In genomic region chr6:48466715-48467114, GRCm38 (mm10) we compare ENCODE assay signal across 17 mouse cellular contexts. TPM values are rescaled to one million over a fixed set of nuclear protein-coding genes. Genes with fewer than 3 reads are reported as not detected.
DNase-seq lines count a peak whose midpoint lies in the region; ATAC-seq and TF ChIP-seq lines count a peak whose summit lies in the region.
"Had no signal": no experiment of that assay in that cellular context is flagged by ENCODE, and none has a peak within 500 bp of the region (broad histone marks: within the 10 kb centered on the region; RNA-seq: fewer than 3 reads in every experiment).

No protein-coding gene starts in this region.

- no peak overlapping the region for H3K4me2 ChIP-seq in intestine, postnatal 0 days (replicated peaks; ENCODE audit: low read depth)
- no peak overlapping the region for H3K4me2 ChIP-seq in intestine, embryonic 16.5 days (ENCODE audit: low read depth, low read length)
- H3K4me2 ChIP-seq in midbrain, embryonic 14.5 days (ENCODE audit: low read length) = no peak overlapping the region
- H3K4me2 ChIP-seq in liver, embryonic 13.5 days = no peak overlapping the region
- H3K4me2 ChIP-seq: embryonic facial prominence, embryonic 13.5 days; hindbrain, embryonic 14.5 days; intestine, embryonic 15.5 days; limb, embryonic 15.5 days; midbrain, embryonic 11.5 days; neural tube, embryonic 13.5 days had no signal

- H3K36me3 ChIP-seq in intestine, postnatal 0 days (ENCODE audit: control insufficient read depth, insufficient read depth) = no peaks in the 10 kb centered on the region
- H3K36me3 ChIP-seq in intestine, embryonic 16.5 days (ENCODE audit: control insufficient read depth, insufficient read depth, low read length) = no peaks in the 10 kb centered on the region
- no peaks in the 10 kb centered on the region for H3K36me3 ChIP-seq in midbrain, embryonic 10.5 days
- H3K36me3 ChIP-seq in midbrain, embryonic 14.5 days (ENCODE audit: control insufficient read depth, insufficient read depth, low read length) = no peaks in the 10 kb centered on the region
- H3K36me3 ChIP-seq in liver, embryonic 13.5 days = no peaks in the 10 kb centered on the region
- H3K36me3 ChIP-seq: embryonic facial prominence, embryonic 13.5 days; intestine, embryonic 15.5 days; limb, embryonic 15.5 days; neural tube, embryonic 13.5 days had no signal

- WGBS in intestine, postnatal 0 days = 32% methylated on average over 6 of the region's 6 CpGs
- WGBS in intestine, embryonic 16.5 days = 22% methylated on average over 6 of the region's 6 CpGs
- WGBS in midbrain, embryonic 10.5 days = 37% methylated on average over 6 of the region's 6 CpGs
- WGBS in midbrain, embryonic 14.5 days = 33% methylated on average over 6 of the region's 6 CpGs
- WGBS in liver, embryonic 13.5 days (ENCODE audit: insufficient replicate concordance) = 40% methylated on average over 6 of the region's 6 CpGs

- ATAC-seq in intestine, postnatal 0 days = no peak; the same call in 1 of the 2 replicates
- ATAC-seq in intestine, embryonic 16.5 days = no peak
- ATAC-seq in midbrain, embryonic 14.5 days (ENCODE audit: low FRiP score, low TSS enrichment) = no peak
- ATAC-seq in liver, embryonic 13.5 days (ENCODE audit: low read depth) = 0 out of 2 replicates have a peak, but pooled peaks have one; percentile 7
- ATAC-seq: forebrain, embryonic 16.5 days; intestine, embryonic 15.5 days had no signal

- no peak overlapping the region for H3K9ac ChIP-seq in intestine, postnatal 0 days (ENCODE audit: low read depth, low read length)
- H3K9ac ChIP-seq in intestine, embryonic 16.5 days (ENCODE audit: low read depth, low read length) = no peak overlapping the region
- no peak overlapping the region for H3K9ac ChIP-seq in midbrain, embryonic 14.5 days (replicated peaks; ENCODE audit: low read length)
- no peak overlapping the region for H3K9ac ChIP-seq in liver, embryonic 13.5 days
- H3K9ac ChIP-seq: embryonic facial prominence, embryonic 13.5 days; hindbrain, embryonic 14.5 days; intestine, embryonic 15.5 days; limb, embryonic 15.5 days; neural tube, embryonic 13.5 days had no signal

- H3K27me3 ChIP-seq in intestine, postnatal 0 days (replicated peaks; ENCODE audit: control insufficient read depth, insufficient read depth, low read length) = no peaks in the 10 kb centered on the region
- H3K27me3 ChIP-seq in intestine, embryonic 16.5 days (replicated peaks; ENCODE audit: control insufficient read depth, insufficient read depth, low read length) = no peaks in the 10 kb centered on the region
- 0 out of 2 replicates have a peak, but pooled peaks cover 4% of the 10 kb centered on the region for H3K27me3 ChIP-seq in midbrain, embryonic 10.5 days (ENCODE audit: low read depth, poor library complexity, severe bottlenecking)
- H3K27me3 ChIP-seq in midbrain, embryonic 14.5 days (ENCODE audit: control insufficient read depth, insufficient read depth, low read length) = no peaks in the 10 kb centered on the region
- no peaks in the 10 kb centered on the region for H3K27me3 ChIP-seq in liver, embryonic 13.5 days
- H3K27me3 ChIP-seq: embryonic facial prominence, embryonic 13.5 days; intestine, embryonic 15.5 days; limb, embryonic 15.5 days; neural tube, embryonic 13.5 days had no signal

- no peak overlapping the region for H3K4me3 ChIP-seq in intestine, postnatal 0 days (ENCODE audit: low read depth, low read length)
- H3K4me3 ChIP-seq in intestine, embryonic 16.5 days (ENCODE audit: low read length) = no peak overlapping the region
- no peak overlapping the region for H3K4me3 ChIP-seq in midbrain, embryonic 10.5 days
- no peak overlapping the region for H3K4me3 ChIP-seq in midbrain, embryonic 14.5 days (replicated peaks; ENCODE audit: low read depth, low read length)
- H3K4me3 ChIP-seq in liver, embryonic 13.5 days (replicated peaks) = no peak overlapping the region
- H3K4me3 ChIP-seq: embryonic facial prominence, embryonic 13.5 days; intestine, embryonic 15.5 days; limb, embryonic 15.5 days; neural tube, embryonic 13.5 days had no signal

- no peak for TF ChIP-seq CTCF in intestine, postnatal 0 days (IDR thresholded peaks at IDR 0.05; ENCODE audit: low read depth)

- H3K4me1 ChIP-seq in intestine, postnatal 0 days (replicated peaks; ENCODE audit: control insufficient read depth, insufficient read depth, low read length) = no peaks in the 10 kb centered on the region
- peaks cover 16% of the 10 kb centered on the region for H3K4me1 ChIP-seq in intestine, embryonic 16.5 days (ENCODE audit: control insufficient read depth, insufficient read depth, low read length)
- peaks cover 20% of the 10 kb centered on the region for H3K4me1 ChIP-seq in midbrain, embryonic 10.5 days
- H3K4me1 ChIP-seq in midbrain, embryonic 14.5 days (ENCODE audit: control insufficient read depth, insufficient read depth, low read length) = no peaks in the 10 kb centered on the region
- H3K4me1 ChIP-seq in liver, embryonic 13.5 days (replicated peaks) = peaks cover 7% of the 10 kb centered on the region
- H3K4me1 ChIP-seq: limb, embryonic 15.5 days; neural tube, embryonic 13.5 days had no signal

- no peaks in the 10 kb centered on the region for H3K9me3 ChIP-seq in intestine, postnatal 0 days (ENCODE audit: control insufficient read depth)
- no peaks in the 10 kb centered on the region for H3K9me3 ChIP-seq in intestine, embryonic 16.5 days (ENCODE audit: control insufficient read depth, low read length)
- no peaks in the 10 kb centered on the region for H3K9me3 ChIP-seq in midbrain, embryonic 10.5 days (replicated peaks)
- no peaks in the 10 kb centered on the region for H3K9me3 ChIP-seq in midbrain, embryonic 14.5 days (ENCODE audit: control insufficient read depth, low read length)
- H3K9me3 ChIP-seq in liver, embryonic 13.5 days (replicated peaks) = no peaks in the 10 kb centered on the region
- H3K9me3 ChIP-seq: embryonic facial prominence, embryonic 13.5 days; intestine, embryonic 15.5 days; limb, embryonic 15.5 days; neural tube, embryonic 13.5 days had no signal

- DNase-seq in midbrain, embryonic 10.5 days (ENCODE audit: low spot score) = peak; percentile 17
- no peak for DNase-seq in midbrain, embryonic 14.5 days
- no peak for DNase-seq in liver, embryonic 13.5 days
- DNase-seq in spleen, postnatal 36 days (ENCODE audit: low spot score in 2 of 2) = no peak
- no peak for DNase-seq in heart, adult 11 months
- DNase-seq: gastrocnemius, postnatal 36 days; right cerebral cortex, adult 18-20 months had no signal

- peak overlapping the region; percentile 47; the same call in 1 of the 2 replicates for H3K27ac ChIP-seq in intestine, postnatal 0 days (ENCODE audit: low read depth, low read length)
- no peak overlapping the region for H3K27ac ChIP-seq in intestine, embryonic 16.5 days (ENCODE audit: low read length)
- peak overlapping the region; percentile 34 for H3K27ac ChIP-seq in midbrain, embryonic 10.5 days (replicated peaks)
- H3K27ac ChIP-seq in midbrain, embryonic 14.5 days (replicated peaks; ENCODE audit: low read depth, low read length) = no peak overlapping the region
- no peak overlapping the region for H3K27ac ChIP-seq in liver, embryonic 13.5 days
- H3K27ac ChIP-seq: embryonic facial prominence, embryonic 13.5 days; hindbrain, embryonic 14.5 days; limb, embryonic 15.5 days; macrophage; neural tube, embryonic 13.5 days had no signal

RNA-seq across cellular contexts. Expression of gene Sspo, which starts 18.7 kb away (rescaled TPM):
- polyA plus RNA-seq in intestine, postnatal 0 days (2015; fragmentation: Nextera tagmentation; extraction: Ambion mirVana) = 0.61 and 0.74 TPM in 2 replicates
- 0.38 and 0.73 TPM in 2 replicates for polyA plus RNA-seq in intestine, embryonic 16.5 days (2015; fragmentation: Nextera tagmentation; extraction: Ambion mirVana)
- polyA plus RNA-seq in midbrain, embryonic 10.5 days (2016; fragmentation: Nextera tagmentation; extraction: Ambion mirVana) = 0.07 and 0.21 TPM in 2 replicates
- polyA plus RNA-seq in midbrain, embryonic 14.5 days (2014; fragmentation: Nextera tagmentation; extraction: Ambion mirVana) = 0.39 and 0.49 TPM in 2 replicates
- polyA plus RNA-seq in liver, embryonic 13.5 days (2015; fragmentation: Nextera tagmentation; extraction: Ambion mirVana) = 0.08 TPM in 1 of 2 replicates, not detected in the other
- polyA plus RNA-seq: macrophage had no signal

RNA-seq across cellular contexts. Expression of gene Zfp467, which starts 21.1 kb away (rescaled TPM):
- 18.9 and 19.3 TPM in 2 replicates for polyA plus RNA-seq in intestine, postnatal 0 days (2015; fragmentation: Nextera tagmentation; extraction: Ambion mirVana)
- polyA plus RNA-seq in intestine, embryonic 16.5 days (2015; fragmentation: Nextera tagmentation; extraction: Ambion mirVana) = 17.3 and 17.8 TPM in 2 replicates
- polyA plus RNA-seq in midbrain, embryonic 10.5 days (2016; fragmentation: Nextera tagmentation; extraction: Ambion mirVana) = 10.1 and 13.6 TPM in 2 replicates
- polyA plus RNA-seq in midbrain, embryonic 14.5 days (2014; fragmentation: Nextera tagmentation; extraction: Ambion mirVana) = 31.1 and 38.8 TPM in 2 replicates
- polyA plus RNA-seq in liver, embryonic 13.5 days (2015; fragmentation: Nextera tagmentation; extraction: Ambion mirVana) = 1.8 and 1.9 TPM in 2 replicates

Comparison
In these comparisons a context has a peak if more than half of its experiments do, and no peak if none do; other contexts are left out.
1. H3K27ac ChIP-seq: peak in intestine, postnatal 0 days (single experiment) and midbrain, embryonic 10.5 days (single experiment); none in intestine, embryonic 16.5 days (single experiment), midbrain, embryonic 14.5 days (single experiment) and liver, embryonic 13.5 days (single experiment).